Mouse (Mus musculus) monocyte, adult 5-6 weeks (primary cell): ENCODE results near the gene Cnot6l. TPM values are rescaled to one million over a fixed set of nuclear protein-coding genes. Genes with fewer than 3 reads are reported as not detected.

Source experiments
- ATAC-seq: fragments of 153-309, 156-312 bp; replicated peaks from 2 replicates; pipeline ENCODE4 v1.8.0; 2017; ENCODE audit warnings: mild to moderate bottlenecking; ENCODE audit not compliant: low TSS enrichment, insufficient number of reproducible peaks, severe bottlenecking, poor library complexity, low FRiP score
- total RNA-seq: library from RNA; stranded (forward); fragments of 200-1000, 200-491, 200-594 nt; gene quantifications from 3 replicates; pipeline ENCODE4 v1.2.3, GENCODE M21; 2017

Cnot6l gene
- total RNA-seq, 1 experiment from 2014 or later: 82.2 TPM

DNA sequence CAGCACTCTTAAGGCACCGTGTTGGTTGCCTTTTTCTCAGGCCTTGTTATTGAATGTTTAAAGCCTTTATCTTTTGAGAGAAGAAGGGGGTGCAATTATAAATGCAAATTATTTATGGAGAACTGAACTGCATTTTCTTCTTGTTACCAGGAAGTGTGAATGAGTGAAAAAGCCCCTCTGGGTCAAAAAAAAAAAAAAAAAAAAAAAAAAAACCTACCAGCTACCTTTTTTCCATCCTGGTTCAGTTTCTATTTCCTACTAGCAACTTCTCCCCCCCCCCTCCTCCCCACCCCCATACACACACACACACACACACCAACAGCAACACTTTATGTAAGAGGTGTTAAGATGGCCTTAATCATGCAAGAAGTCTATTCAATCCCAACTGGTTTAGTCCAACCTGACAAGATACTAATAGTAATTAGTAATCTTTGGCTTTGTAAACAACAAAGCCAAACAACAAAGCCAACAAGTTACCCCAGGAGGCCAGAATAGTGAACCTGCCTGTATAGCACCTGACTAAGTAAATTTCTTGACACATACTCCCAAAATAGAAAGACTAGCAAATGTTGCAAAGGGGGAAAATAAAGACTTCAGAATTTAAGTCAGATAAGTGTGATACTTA, 463 bp downstream of the Cnot6l start:
- no peak for ATAC-seq

DNA sequence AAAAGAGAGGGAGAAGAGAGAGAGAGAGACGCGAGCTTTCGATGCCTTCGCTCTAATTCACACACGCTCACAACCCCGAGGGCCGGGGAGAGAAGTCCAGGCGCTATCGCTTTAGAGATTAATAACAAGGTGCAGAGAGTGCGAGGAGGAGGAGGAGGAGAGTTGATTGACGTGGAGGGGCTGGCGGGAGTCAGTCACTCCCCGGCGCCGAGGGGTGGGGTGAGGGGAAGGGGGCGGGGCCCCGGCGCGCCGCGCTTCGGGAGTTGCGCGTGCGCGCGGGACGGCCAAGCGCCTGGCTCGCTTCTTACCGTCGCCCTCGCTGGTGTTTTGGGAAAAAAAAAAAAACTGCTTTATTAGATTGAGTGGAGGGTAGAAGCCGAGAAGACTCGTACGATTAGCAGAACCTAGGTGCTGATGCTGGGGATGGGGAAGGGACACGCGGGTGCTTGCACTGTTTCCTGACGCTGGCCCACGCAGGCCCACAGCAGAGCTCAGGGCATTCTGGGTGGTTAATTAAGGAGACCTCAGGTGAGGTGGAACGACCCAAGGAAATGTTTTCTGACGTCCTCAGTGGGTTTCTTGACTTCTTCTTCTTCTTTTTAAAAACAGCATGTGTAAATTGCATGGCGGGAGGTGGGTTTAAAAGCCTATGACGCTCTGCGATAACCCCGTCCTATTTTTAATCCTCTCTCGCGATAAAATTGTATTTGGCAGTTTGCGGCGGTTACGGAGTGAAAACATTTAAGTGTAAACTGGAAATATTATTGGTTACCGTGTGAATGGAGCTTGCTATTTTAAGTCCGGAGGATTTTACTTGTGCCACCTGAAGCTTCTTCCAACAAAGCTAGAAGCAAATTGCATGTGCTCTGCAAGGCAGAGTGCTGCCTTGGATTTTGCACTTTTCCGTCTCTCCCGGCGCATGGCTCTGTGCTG, 1.3 kb downstream of the Cnot6l start:
- peak; percentile 73 for ATAC-seq

DNA sequence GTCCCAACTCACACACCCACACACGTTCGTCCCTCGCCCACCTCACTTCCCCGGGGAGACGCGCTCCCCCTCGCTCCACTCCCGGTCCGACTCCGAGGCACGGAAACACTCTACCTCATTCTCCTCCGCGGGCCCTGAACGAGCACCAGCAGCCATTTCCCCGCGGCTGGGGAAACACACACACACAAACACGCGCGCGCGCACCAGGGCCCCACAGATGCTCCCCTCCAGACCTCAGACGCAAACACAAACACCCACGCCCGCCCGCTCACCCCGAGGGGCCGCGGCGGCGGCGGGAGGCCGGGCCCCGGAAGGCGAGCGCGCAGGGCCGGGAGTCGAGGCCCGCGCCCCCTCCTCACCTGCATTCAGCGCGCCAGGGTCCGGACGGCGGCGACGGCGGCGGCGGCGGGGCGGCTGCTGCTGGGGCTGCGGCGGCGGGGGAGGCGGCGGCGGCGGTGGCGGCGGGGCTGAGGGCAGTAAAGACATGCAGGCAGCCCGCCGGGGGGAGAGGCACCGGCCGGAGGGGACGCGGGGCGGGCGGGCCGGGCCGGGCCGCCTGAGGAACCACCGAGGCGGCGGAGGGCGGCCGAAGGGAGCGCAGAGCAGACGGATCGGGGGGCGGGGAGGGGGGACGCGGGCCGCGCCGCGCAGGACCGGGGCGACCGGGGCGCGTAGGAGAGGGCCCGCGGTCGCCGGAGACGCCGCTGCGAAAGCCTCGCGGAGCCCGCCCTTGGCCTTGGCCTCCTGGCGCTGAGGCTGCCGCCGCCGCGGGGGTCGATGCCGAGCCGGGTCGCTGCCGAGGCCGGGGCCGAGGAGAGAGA, 2.2 kb downstream of the Cnot6l start:
- ATAC-seq: 0 out of 2 replicates have a peak, but pooled peaks have one; percentile 23

DNA sequence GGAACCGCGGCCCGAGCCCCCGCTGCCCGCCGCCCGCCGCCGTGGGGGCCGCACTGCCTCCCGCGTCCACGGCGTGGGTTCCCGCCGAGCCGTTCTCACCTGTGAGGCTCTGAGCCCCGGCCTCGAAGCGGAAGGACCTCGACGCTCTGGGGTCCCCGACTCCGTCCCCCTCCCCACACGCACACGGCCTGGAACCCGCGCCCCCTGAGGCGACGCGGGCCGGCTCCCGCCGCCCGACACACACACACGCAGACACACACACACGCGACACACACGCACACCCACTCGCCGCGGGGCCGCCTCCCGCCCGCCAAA, 2.8 kb downstream of the Cnot6l start:
- no peak for ATAC-seq

DNA sequence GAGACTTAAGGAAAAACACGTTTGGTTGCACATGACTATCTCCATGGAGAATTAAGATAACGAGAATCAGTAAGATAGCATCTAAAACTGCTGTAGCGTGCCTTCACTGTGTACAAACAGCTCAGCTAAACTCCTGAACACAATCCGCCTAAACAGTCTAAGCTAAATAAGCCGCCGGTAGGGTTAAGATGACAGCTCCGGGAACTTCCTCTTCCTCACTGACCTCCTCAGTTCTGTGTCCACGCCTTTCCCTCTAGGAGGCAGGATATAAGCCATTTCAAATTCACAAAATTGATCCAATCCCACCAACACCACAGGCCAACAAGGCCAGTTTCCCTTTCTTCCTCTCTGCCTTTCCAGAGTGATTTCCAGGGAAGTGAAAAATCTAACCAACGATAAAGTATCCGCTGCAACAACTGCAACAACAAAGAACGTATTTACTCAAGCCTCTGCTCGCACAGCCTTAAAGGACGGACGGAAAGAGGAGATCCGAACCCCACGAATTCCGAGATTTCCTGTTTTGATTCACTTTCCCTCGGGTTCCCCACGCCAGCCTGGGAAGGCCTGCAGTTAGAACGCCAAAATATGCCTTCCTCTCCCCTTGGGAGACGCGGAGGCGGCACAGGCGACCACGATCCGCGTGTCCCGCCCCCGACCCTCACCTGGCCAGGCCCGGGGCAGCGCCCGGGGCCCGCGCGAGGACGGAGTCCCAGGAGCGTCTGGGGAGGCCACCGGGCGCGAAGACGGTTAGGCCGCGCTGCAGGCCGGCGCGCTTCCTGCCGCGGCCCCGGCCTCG, 3.3 kb downstream of the Cnot6l start:
- ATAC-seq: peak; percentile 55

DNA sequence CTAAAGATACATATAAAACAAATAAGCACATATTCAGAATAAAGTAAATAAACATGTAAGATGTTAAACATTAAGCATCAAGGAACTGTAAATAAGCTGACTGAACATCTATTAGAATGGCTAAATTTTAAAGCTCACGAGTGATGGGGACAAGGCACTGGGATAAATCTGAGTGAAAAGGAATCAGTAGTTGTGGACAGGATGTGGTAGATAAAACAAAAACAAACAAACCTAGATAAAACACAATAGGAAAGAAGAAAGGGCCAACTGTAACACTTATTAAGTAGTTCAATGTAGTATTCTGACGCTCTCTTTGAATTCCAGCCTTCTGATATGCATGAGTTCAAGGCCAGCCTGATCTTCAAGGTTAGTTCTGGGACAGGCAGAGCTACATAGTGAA, 21.6 kb downstream of the Cnot6l start:
- no peak for ATAC-seq

DNA sequence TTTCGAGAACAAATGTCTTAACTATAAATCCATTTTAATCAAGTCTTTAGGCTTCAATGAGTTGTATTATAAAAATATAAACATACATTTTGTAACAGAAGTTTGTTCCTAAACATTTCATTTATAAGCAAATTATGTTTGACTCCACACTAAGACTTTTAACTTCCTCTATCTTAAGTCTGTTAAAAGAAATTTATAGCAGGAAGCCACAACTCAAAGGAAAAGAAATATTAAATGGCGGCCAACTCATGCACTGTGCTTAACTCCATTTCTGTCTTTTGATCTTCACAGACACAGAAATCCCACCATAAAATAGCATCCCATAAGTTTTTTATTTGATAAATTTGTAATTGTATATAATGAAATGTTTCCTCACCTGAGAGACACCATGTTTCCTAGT, 33.3 kb downstream of the Cnot6l start:
- ATAC-seq: no peak

DNA sequence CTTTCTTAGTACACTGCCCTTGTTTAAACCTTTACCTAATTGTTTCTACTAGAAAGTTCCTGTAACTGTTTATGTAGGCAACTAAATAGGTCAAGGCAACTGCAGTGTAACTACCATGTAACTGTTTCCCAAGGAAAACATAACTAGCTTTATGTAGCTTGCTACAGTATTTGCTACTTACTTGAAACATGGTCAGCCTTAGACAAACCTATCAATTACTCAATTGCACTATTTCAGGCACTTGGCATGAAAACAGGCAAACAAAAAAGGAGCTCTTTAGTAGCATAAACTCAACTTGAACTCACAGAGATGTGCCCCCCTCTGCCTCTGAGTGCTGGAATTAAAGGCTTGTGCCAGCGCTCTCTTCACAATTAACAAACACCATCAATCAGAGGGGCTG, 37.1 kb downstream of the Cnot6l start:
- ATAC-seq: no peak

DNA sequence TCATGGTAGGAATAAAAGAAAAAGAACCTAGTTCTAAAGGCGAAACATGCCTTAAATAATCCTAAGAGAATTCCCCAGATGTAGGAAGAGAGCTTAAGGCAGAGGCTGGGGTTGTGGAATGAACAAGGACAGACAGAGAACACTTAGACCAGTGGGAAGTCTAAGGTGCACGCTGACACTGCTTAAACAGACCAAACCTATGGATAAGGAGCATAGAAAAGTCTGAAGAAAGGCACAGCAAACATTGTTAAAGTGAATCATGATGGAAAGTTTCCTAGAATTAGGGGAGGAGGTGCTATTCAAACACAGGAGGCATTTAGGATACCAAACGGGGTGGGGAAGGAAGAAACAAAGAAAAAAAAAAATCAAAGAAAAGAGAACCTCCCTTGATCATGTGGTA, 49.0 kb downstream of the Cnot6l start:
- ATAC-seq: no peak

DNA sequence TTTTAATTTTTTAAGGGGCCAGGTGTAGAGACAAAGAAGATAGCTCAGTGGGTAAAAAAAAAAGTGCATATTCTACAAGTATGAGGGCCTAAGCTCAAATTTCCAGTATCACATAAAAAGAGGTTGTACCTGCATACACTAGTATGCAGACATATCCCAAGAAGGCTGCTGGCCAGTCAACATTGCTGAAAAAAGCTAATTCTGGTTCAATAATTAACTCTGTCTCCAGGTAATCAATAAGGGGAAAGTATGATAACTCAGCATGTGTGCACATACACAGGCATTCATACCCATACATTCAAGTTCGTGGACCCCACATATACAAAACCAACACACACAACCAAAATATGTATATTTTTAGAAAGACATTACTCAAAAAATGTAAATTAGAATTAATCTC, 59.3 kb downstream of the Cnot6l start:
- ATAC-seq: no peak

DNA sequence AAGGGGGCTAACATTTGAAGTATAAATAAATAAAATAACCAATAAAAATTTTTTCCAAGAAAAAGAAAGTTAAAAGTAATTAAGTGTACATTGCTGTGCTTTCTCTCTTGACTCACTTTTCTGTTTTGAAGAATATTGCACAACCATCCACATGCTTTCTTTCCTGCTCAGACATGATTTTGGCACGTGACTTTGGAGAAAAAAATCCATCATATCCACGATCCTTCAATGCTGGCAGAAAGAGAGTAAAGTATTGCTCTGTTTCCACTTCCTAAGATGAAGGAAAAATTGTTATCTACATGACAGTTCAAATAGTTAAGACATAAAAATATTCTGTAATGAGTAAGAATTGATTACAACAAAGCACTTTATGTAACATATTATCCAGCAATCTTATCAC, 72.5 kb downstream of the Cnot6l start:
- ATAC-seq: no peak

DNA sequence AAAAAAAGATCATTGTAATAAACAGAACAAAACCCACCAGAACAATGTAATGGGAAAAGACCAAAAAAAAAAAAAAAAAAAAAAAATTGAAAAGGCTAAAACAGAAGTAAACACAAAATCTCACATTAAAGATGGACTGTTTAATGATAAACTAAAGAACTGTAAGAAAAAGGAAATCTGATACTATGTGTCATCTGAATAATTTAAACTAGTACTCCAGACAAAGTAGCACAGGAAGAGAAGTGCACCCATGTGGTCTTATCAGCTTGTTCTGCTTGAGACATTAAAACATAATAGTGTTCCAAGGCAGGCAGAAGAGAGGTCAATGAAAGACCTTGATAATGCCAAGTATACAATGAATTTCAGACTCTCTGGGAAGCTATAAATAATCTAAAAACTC, 78.6 kb downstream of the Cnot6l start:
- no peak for ATAC-seq

DNA sequence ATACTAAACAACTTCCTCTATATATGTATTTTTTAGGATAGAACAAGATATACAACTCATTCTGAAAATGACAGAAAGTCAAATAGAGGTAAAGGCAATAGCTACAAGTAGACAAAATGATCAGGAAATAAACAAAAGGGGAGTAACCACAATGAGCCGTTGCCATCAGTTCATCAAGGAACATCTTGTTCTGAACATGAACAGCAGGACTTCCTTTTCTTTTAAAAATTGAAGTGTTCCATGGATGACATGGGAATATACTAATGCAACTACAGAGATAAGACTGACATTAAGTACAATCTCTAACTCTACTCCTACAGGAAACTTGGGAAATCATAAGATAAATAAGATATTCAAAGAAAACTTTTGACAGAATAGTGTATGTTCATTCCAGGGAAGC, 84.9 kb downstream of the Cnot6l start:
- no peak for ATAC-seq

DNA sequence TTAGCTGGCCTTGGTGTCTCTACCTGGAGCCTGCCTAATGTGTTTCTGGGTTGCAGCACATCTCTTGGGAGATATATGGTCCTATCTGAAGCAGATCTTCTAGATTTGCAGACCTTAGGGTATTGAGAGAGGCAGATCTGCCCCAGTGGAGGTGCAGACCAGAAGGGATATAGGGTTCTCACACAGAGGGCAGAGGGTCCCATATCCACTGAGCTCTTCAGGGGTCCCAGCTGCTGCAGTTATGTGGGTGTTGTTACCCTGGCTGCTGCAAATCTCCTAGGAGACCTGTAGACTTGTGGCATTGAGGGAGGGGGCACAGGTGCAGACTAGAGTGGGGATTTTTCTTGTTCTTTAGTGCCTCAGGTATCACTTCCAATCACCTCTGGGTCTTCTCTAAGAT, 98.4 kb downstream of the Cnot6l start:
- no peak for ATAC-seq

DNA sequence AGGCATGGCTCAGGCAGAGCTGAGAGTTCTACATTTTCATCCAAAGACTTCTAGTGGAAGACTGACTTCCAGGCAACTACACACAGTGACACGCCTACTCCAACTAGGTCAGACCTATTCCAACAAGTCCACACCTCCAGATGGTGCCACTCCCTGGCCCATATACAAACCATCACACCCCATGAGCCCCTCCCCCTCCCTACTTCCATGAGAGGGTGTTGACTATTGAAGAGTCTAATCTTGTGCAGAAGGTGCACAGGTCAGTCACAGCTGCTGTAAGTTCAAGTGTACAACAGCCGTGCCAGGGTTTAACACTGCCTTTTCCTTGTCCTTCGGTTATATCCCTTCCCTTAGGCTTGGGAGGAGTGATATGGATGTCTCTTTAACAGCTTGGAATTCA, 121.5 kb downstream of the Cnot6l start:
- no peak for ATAC-seq

DNA sequence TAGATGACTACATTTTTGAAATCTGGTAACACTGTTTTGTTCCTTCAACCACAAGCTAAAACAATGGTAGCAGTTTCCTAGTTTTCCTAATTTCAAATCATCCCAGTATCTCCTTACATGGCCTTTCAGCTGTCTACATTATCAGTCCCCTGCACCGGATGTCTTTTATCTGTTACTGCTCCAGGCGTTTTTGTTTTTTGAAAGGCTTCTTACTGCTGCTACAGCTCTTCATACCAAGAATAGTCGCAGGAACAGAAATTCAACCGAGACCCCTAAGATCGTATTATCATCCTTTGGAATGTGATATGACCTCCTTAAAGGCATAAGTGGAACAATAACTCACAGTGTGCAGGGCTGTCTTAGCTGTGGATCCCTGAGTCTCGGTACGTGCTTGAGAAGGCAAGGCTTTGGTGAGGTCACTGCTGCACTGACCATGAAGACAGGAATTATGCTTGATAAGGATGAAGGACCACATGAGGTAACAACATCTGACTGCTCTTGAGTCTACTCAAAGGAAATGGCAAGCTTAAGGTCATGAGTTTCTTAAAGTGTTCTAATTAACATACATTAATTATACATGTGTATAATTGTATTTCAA, 122.4 kb downstream of the Cnot6l start:
- ATAC-seq: no peak

DNA sequence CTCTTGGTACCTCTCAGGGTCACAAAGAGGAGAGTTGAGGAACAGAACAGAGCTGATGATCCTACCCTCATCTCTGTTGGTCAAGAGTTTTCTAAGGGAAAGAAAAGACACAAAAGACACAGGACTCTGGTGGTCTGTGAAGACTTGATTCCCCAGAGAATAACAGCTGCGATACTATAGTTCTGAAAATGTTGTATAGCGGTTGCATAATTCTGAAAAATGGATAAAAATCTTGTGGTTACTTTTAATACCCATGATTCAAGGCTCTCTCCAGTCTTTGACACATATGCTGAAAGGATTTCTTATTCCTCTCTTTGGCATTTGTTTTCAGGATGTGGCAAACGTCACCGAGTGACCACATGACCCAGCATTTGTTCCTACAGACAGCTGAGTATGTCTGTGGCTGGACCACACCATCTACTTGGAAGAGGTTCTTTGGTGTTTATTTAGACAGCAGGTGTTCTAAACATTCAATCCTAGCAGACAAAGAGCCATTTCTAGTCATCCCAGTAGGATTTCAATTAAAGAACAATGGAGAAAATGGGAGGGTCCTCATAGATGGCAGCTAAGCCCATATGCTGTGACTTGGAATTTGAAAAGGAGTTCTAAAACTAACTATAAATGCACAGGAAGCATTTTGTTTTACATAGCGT, 124.7 kb downstream of the Cnot6l start:
- ATAC-seq: no peak

DNA sequence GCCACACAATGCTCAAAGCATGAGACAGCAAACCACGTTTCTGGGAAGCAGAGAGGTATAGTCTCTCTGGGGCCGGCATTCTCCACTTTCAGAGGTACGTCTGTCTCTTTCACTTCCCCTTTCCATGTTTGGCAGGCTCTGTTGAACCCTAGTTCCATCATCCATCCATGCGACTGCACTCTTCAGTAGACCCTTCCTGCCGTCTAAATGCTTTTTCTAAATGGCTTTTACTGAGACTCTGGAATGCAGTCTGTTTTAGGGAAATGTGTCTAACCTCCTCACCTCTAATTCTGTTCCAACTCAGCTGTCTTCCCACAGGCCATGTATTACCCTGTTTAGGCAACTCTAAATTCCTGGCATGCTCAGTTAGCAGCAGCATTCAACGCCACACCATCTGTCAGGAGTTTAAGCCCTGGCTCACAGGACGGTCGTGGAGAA, 126.3 kb downstream of the Cnot6l start:
- peak; percentile 35; the same call in 1 of the 2 replicates for ATAC-seq
